ENCODE assay signal across 25 mouse cellular contexts in the genomic region with DNA sequence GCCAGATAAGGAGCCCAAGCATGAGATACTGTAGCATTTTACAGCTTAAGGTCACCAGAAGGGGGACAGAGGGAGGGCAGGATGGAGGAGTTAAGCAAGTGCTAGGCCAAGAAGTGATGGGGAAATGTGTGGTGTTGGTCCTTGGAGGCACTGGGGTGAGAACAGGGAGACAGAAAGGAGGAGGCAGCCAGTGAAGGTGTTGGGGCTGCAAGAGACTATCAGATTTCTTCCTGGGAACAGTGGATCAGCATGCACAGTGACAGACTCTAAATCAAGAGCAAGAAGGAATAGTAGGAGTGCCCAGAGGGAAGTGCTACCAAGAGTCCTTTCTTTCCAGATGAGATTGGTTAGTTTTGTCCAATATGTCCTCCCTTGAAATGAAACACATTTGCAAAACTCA.
"Had no signal": no experiment of that assay in that cellular context is flagged by ENCODE, and none has a peak within 500 bp of the region (broad histone marks: within the 10 kb centered on the region; RNA-seq: fewer than 3 reads in every experiment).

No protein-coding gene starts in this region.

- H3K4me3 ChIP-seq: heart, adult 2 months; heart, embryonic 13.5 days; heart, embryonic 15.5 days; hindbrain, embryonic 13.5 days; intestine, embryonic 15.5 days; layer of hippocampus, adult 2 months; left cerebral cortex, adult 2 months; limb, embryonic 13.5 days; liver, embryonic 13.5 days; liver, embryonic 15.5 days had no signal

- DNase-seq: forebrain, postnatal 0 days; gastrocnemius, postnatal 14 days; gastrocnemius, postnatal 36 days; heart, adult 11 months; heart, adult 2 months; heart, postnatal 14 days; heart, postnatal 36 days; kidney, adult 8-10 months; kidney, postnatal 36 days; liver; liver, embryonic 13.5 days; liver, postnatal 0 days had no signal

- H3K4me2 ChIP-seq: heart, embryonic 11.5 days; heart, embryonic 13.5 days; heart, embryonic 15.5 days; hindbrain, embryonic 13.5 days; intestine, embryonic 15.5 days; limb, embryonic 13.5 days; liver, embryonic 11.5 days; liver, embryonic 13.5 days; liver, embryonic 15.5 days had no signal

- H3K27me3 ChIP-seq: heart, embryonic 13.5 days; heart, embryonic 15.5 days; hindbrain, embryonic 13.5 days; intestine, embryonic 15.5 days; limb, embryonic 13.5 days; liver, embryonic 13.5 days; liver, embryonic 15.5 days had no signal

- H3K9ac ChIP-seq: forebrain, postnatal 0 days; heart, embryonic 13.5 days; heart, embryonic 15.5 days; hindbrain, embryonic 13.5 days; intestine, embryonic 15.5 days; limb, embryonic 13.5 days; liver, embryonic 13.5 days; liver, embryonic 15.5 days; liver, postnatal 0 days had no signal

- H3K4me1 ChIP-seq: heart, embryonic 13.5 days; heart, embryonic 15.5 days; hindbrain, embryonic 13.5 days; intestine, embryonic 15.5 days; limb, embryonic 13.5 days; liver, embryonic 13.5 days; liver, embryonic 15.5 days had no signal

- H3K27ac ChIP-seq: heart, adult 2 months; heart, embryonic 13.5 days; heart, embryonic 15.5 days; hindbrain, embryonic 13.5 days; intestine, embryonic 15.5 days; layer of hippocampus, adult 2 months; left cerebral cortex, adult 2 months; limb, embryonic 13.5 days; liver, embryonic 13.5 days; liver, embryonic 15.5 days had no signal

- H3K9me3 ChIP-seq: heart, embryonic 13.5 days; heart, embryonic 15.5 days; hindbrain, embryonic 13.5 days; intestine, embryonic 15.5 days; limb, embryonic 13.5 days; liver, embryonic 13.5 days; liver, embryonic 15.5 days had no signal

- ATAC-seq: forebrain, postnatal 0 days; hindbrain, embryonic 16.5 days; inflammation-experienced regulatory T-cells, adult 6 months; intestine, embryonic 15.5 days; intestine, postnatal 0 days; liver, postnatal 0 days had no signal

- H3K36me3 ChIP-seq: heart, embryonic 13.5 days; heart, embryonic 15.5 days; hindbrain, embryonic 13.5 days; intestine, embryonic 15.5 days; limb, embryonic 13.5 days; liver, embryonic 13.5 days; liver, embryonic 15.5 days had no signal
